Mouse (Mus musculus): ENCODE results near the gene Asap2. TPM values are rescaled to one million over a fixed set of nuclear protein-coding genes. Genes with fewer than 3 reads are reported as not detected.

Asap2 gene
- total and polyA plus RNA-seq, 2 experiments: 2.3 to 6.1 TPM

GRCm38 (mm10) chr12:21286243-21286622 lies 296.0 kb downstream of the Asap2 start, which contains the start of gene Itgb1bp1:
Gene Itgb1bp1, minus strand, starts transcription at chr12:21286284.
- peaks cover 2% of the 10 kb centered on the region; the same call in 1 of the 2 replicates for H3K36me3 ChIP-seq (ENCODE audit: control insufficient read depth, insufficient read depth, low read length)
- H3K27me3 ChIP-seq (ENCODE audit: control insufficient read depth, insufficient read depth, low read length): no peaks in the 10 kb centered on the region
- H3K4me3 ChIP-seq (ENCODE audit: insufficient read depth, low read depth, low read length): peak within 1 kb of the TSS; percentile 95
- TF ChIP-seq POLR2A (IDR thresholded peaks at IDR 0.05; ENCODE audit: extremely low read depth, insufficient read depth, low read length) (0 out of 2 replicates have a peak, but pooled peaks have one; percentile 4), CTCF (IDR thresholded peaks at IDR 0.05; ENCODE audit: low read depth, low read length) (no peak)
- peak; percentile 91 for DNase-seq (ENCODE audit: extremely low read depth, low read depth, low spot score)
- H3K79me2 ChIP-seq (ENCODE audit: control insufficient read depth, insufficient read depth, low read length): peaks cover 3% of the 10 kb centered on the region; the same call in 1 of the 2 replicates
- H3K9ac ChIP-seq (ENCODE audit: low read depth, low read length): peak within 1 kb of the TSS; percentile 90
- H3K27ac ChIP-seq (replicated peaks; ENCODE audit: insufficient read depth, low read depth, low read length): peak within 1 kb of the TSS; percentile 78
- H3K4me1 ChIP-seq (ENCODE audit: control insufficient read depth, insufficient read depth, low read length): peaks cover 8% of the 10 kb centered on the region
- WGBS: under 1% methylated on average over 28 of the region's 28 CpGs

GRCm38 (mm10) chr12:21286712-21287650 lies 296.7 kb downstream of the Asap2 start:
- Histone ChIP-seq H3K79me2 (ENCODE audit: control insufficient read depth, insufficient read depth, low read length) (peaks cover 3% of the 10 kb centered on the region; the same call in 1 of the 2 replicates), H3K27me3 (ENCODE audit: control insufficient read depth, insufficient read depth, low read length) (no peaks in the 10 kb centered on the region), H3K9ac (ENCODE audit: low read depth, low read length) (peak overlapping the region; percentile 90), H3K4me1 (ENCODE audit: control insufficient read depth, insufficient read depth, low read length) (peaks cover 8% of the 10 kb centered on the region), H3K27ac (replicated peaks; ENCODE audit: insufficient read depth, low read depth, low read length) (peak overlapping the region; percentile 78), H3K4me3 (ENCODE audit: insufficient read depth, low read depth, low read length) (peak overlapping the region; percentile 95), H3K36me3 (ENCODE audit: control insufficient read depth, insufficient read depth, low read length) (peaks cover 8% of the 10 kb centered on the region)
- TF ChIP-seq CTCF (IDR thresholded peaks at IDR 0.05; ENCODE audit: low read depth, low read length): no peak
- WGBS: 17% methylated on average over 18 of the region's 18 CpGs
- DNase-seq (ENCODE audit: extremely low read depth, low read depth, low spot score): peak; percentile 44

- TF ChIP-seq CTCF (IDR thresholded peaks at IDR 0.05; ENCODE audit: low read depth, low read length) (no peak), POLR2A (IDR thresholded peaks at IDR 0.05; ENCODE audit: extremely low read depth, insufficient read depth, low read length) (no peak)
- 89% methylated on average over 3 of the region's 3 CpGs for WGBS
- peaks cover 22% of the 10 kb centered on the region for H3K36me3 ChIP-seq (ENCODE audit: control insufficient read depth, insufficient read depth, low read length)
- no peaks in the 10 kb centered on the region for H3K27me3 ChIP-seq (ENCODE audit: control insufficient read depth, insufficient read depth, low read length)
- peaks cover 8% of the 10 kb centered on the region for H3K4me1 ChIP-seq (ENCODE audit: control insufficient read depth, insufficient read depth, low read length)
- DNase-seq (ENCODE audit: extremely low read depth, low read depth, low spot score): no peak
- peaks cover 3% of the 10 kb centered on the region; the same call in 1 of the 2 replicates for H3K79me2 ChIP-seq (ENCODE audit: control insufficient read depth, insufficient read depth, low read length)
- H3K9ac ChIP-seq (ENCODE audit: low read depth, low read length): no peak overlapping the region
- H3K27ac ChIP-seq (replicated peaks; ENCODE audit: insufficient read depth, low read depth, low read length): no peak overlapping the region
- no peak overlapping the region for H3K4me3 ChIP-seq (ENCODE audit: insufficient read depth, low read depth, low read length)
Measured at GRCm38 (mm10) chr12:21288716-21289395, 298.6 kb downstream of the Asap2 start.

GRCm38 (mm10) chr12:21289651-21290050 lies 299.4 kb downstream of the Asap2 start:
- Histone ChIP-seq H3K9ac (ENCODE audit: low read depth, low read length) (no peak overlapping the region), H3K27ac (replicated peaks; ENCODE audit: insufficient read depth, low read depth, low read length) (no peak overlapping the region), H3K4me3 (ENCODE audit: insufficient read depth, low read depth, low read length) (no peak overlapping the region), H3K4me1 (ENCODE audit: control insufficient read depth, insufficient read depth, low read length) (peaks cover 8% of the 10 kb centered on the region), H3K79me2 (ENCODE audit: control insufficient read depth, insufficient read depth, low read length) (peaks cover 3% of the 10 kb centered on the region; the same call in 1 of the 2 replicates), H3K36me3 (ENCODE audit: control insufficient read depth, insufficient read depth, low read length) (peaks cover 30% of the 10 kb centered on the region), H3K27me3 (ENCODE audit: control insufficient read depth, insufficient read depth, low read length) (no peaks in the 10 kb centered on the region)
- 78% methylated on average over 6 of the region's 6 CpGs for WGBS
- no peak for DNase-seq (ENCODE audit: extremely low read depth, low read depth, low spot score)
- TF ChIP-seq POLR2A (IDR thresholded peaks at IDR 0.05; ENCODE audit: extremely low read depth, insufficient read depth, low read length): no peak
- TF ChIP-seq CTCF (IDR thresholded peaks at IDR 0.05; ENCODE audit: low read depth, low read length): no peak

- Histone ChIP-seq H3K79me2 (ENCODE audit: control insufficient read depth, insufficient read depth, low read length) (no peaks in the 10 kb centered on the region), H3K36me3 (ENCODE audit: control insufficient read depth, insufficient read depth, low read length) (peaks cover 44% of the 10 kb centered on the region), H3K27ac (replicated peaks; ENCODE audit: insufficient read depth, low read depth, low read length) (no peak overlapping the region), H3K4me3 (ENCODE audit: insufficient read depth, low read depth, low read length) (no peak overlapping the region), H3K9ac (ENCODE audit: low read depth, low read length) (no peak overlapping the region), H3K27me3 (ENCODE audit: control insufficient read depth, insufficient read depth, low read length) (no peaks in the 10 kb centered on the region), H3K4me1 (ENCODE audit: control insufficient read depth, insufficient read depth, low read length) (peaks cover 6% of the 10 kb centered on the region; the same call in 1 of the 2 replicates)
- TF ChIP-seq POLR2A (IDR thresholded peaks at IDR 0.05; ENCODE audit: extremely low read depth, insufficient read depth, low read length): no peak
- TF ChIP-seq CTCF (IDR thresholded peaks at IDR 0.05; ENCODE audit: low read depth, low read length): no peak
- WGBS: 99% methylated on average over 11 of the region's 11 CpGs
- no peak for DNase-seq (ENCODE audit: extremely low read depth, low read depth, low spot score)
Measured at GRCm38 (mm10) chr12:21298856-21299255, 308.6 kb downstream of the Asap2 start.
